8 mouse cellular contexts compared by ENCODE assay signal in the genomic region with DNA sequence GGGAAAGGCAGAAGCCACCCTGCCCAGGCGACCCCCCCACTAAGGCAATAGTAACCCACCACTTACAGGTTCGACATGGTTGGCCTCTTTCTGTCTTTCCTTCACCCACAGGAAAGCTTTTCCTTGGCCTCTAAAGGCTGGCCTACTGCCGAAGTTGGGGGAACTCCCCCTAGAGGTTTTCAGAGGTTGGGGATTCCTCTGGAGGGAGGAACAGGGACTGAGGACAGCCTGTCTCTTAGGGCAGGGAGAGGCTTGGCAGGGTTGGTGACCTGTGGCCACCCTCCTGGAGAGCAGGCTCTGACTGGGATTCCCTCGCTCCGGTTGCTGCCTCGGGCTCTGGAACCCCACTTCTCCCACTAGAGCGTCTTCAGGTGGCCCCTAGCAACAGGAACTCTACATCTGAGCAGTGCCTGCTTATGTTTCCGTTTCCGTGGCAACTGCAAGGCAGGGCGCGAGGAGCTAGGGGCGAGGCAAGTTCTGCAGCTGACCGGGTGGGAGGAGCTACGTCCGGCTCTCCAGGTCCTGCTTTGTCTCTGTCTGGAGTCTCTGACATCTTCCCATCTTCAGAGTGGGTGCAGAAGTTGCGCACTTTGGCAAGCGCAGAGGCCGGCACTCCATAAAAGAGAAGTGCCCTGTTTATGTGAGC. TPM values are rescaled to one million over a fixed set of nuclear protein-coding genes. Genes with fewer than 3 reads are reported as not detected.
DNase-seq lines count a peak whose midpoint lies in the region; ATAC-seq and TF ChIP-seq lines count a peak whose summit lies in the region.

A gene (minus strand): TSS at position 303 of the 646 bp plus-strand sequence.

- H3K9me3 ChIP-seq in embryonic facial prominence, embryonic 12.5 days, result no peaks in the 10 kb centered on the region
- H3K9me3 ChIP-seq in intestine, postnatal 0 days (ENCODE audit: control insufficient read depth), result no peaks in the 10 kb centered on the region
- H3K9me3 ChIP-seq in midbrain, embryonic 11.5 days (ENCODE audit: control insufficient read depth, low read length), result no peaks in the 10 kb centered on the region

- peak within 1 kb of the TSS; percentile 12; the same call in 1 of the 2 replicates for H3K4me3 ChIP-seq in embryonic facial prominence, embryonic 12.5 days
- no peak within 1 kb of the TSS for H3K4me3 ChIP-seq in intestine, postnatal 0 days (ENCODE audit: low read depth, low read length)
- peak within 1 kb of the TSS; percentile 8; the same call in 1 of the 2 replicates for H3K4me3 ChIP-seq in midbrain, embryonic 11.5 days (ENCODE audit: low read depth, low read length)

- intact Hi-C loops in left cerebral cortex, postnatal 14 days (cut with DNase I), result no loop called here

- no peaks in the 10 kb centered on the region for H3K27me3 ChIP-seq in embryonic facial prominence, embryonic 12.5 days
- no peaks in the 10 kb centered on the region for H3K27me3 ChIP-seq in intestine, postnatal 0 days (replicated peaks; ENCODE audit: control insufficient read depth, insufficient read depth, low read length)
- no peaks in the 10 kb centered on the region; the same call in 1 of the 2 replicates for H3K27me3 ChIP-seq in midbrain, embryonic 11.5 days (ENCODE audit: control insufficient read depth, insufficient read depth, low read length)

- peaks cover 27% of the 10 kb centered on the region for H3K4me1 ChIP-seq in embryonic facial prominence, embryonic 12.5 days
- 0 out of 2 replicates have a peak, but pooled peaks cover 2% of the 10 kb centered on the region for H3K4me1 ChIP-seq in intestine, postnatal 0 days (replicated peaks; ENCODE audit: control insufficient read depth, insufficient read depth, low read length)
- H3K4me1 ChIP-seq in midbrain, embryonic 11.5 days (ENCODE audit: control insufficient read depth, insufficient read depth, low read length), result peaks cover 10% of the 10 kb centered on the region; the same call in 1 of the 2 replicates

- peak; percentile 37; the same call in 1 of the 2 replicates for TF ChIP-seq CTCF in intestine, postnatal 0 days (IDR thresholded peaks at IDR 0.05; ENCODE audit: low read depth)

- peak; percentile 70 for DNase-seq in adrenal gland, adult 2 months
- DNase-seq in heart, adult 18-20 months, result peak; percentile 64 to 78
- DNase-seq in left cerebral cortex, postnatal 14 days (ENCODE audit: low spot score in 2 of 2), result peak; percentile 74
- peak; percentile 96 for DNase-seq in midbrain, embryonic 11.5 days (ENCODE audit: low spot score, missing footprints)
- peak; percentile 11 to 68 for DNase-seq in spleen, postnatal 10 days (ENCODE audit: low spot score in 2 of 2)
- DNase-seq in c-Kit-positive CD71-positive TER-119-positive erythroid progenitor cells, embryonic 14.5 days (ENCODE audit: low spot score), result no peak

- H3K36me3 ChIP-seq in embryonic facial prominence, embryonic 12.5 days, result no peaks in the 10 kb centered on the region
- H3K36me3 ChIP-seq in intestine, postnatal 0 days (ENCODE audit: control insufficient read depth, insufficient read depth), result no peaks in the 10 kb centered on the region
- no peaks in the 10 kb centered on the region for H3K36me3 ChIP-seq in midbrain, embryonic 11.5 days (ENCODE audit: control insufficient read depth, insufficient read depth, low read length)

- H3K27ac ChIP-seq in embryonic facial prominence, embryonic 12.5 days, result peak within 1 kb of the TSS; percentile 82
- H3K27ac ChIP-seq in intestine, postnatal 0 days (ENCODE audit: low read depth, low read length), result no peak within 1 kb of the TSS
- 0 out of 2 replicates have a peak within 1 kb of the TSS, but pooled peaks have one; percentile 12 for H3K27ac ChIP-seq in midbrain, embryonic 11.5 days (ENCODE audit: low read depth, low read length)

- peak; percentile 93 for ATAC-seq in embryonic facial prominence, embryonic 12.5 days (ENCODE audit: insufficient number of reproducible peaks, insufficient read depth, low FRiP score, low TSS enrichment)
- ATAC-seq in intestine, postnatal 0 days, result peak; percentile 79
- ATAC-seq in midbrain, embryonic 11.5 days (ENCODE audit: low FRiP score), result peak; percentile 97

- peak within 1 kb of the TSS; percentile 17; the same call in 1 of the 2 replicates for H3K9ac ChIP-seq in embryonic facial prominence, embryonic 12.5 days
- H3K9ac ChIP-seq in intestine, postnatal 0 days (ENCODE audit: low read depth, low read length), result no peak within 1 kb of the TSS
- H3K9ac ChIP-seq in midbrain, embryonic 11.5 days (ENCODE audit: low read length), result peak within 1 kb of the TSS; percentile 39

- H3K4me2 ChIP-seq in embryonic facial prominence, embryonic 12.5 days (replicated peaks), result peak within 1 kb of the TSS; percentile 45
- H3K4me2 ChIP-seq in intestine, postnatal 0 days (replicated peaks; ENCODE audit: low read depth), result peak within 1 kb of the TSS; percentile 40
- peak within 1 kb of the TSS; percentile 33 for H3K4me2 ChIP-seq in midbrain, embryonic 11.5 days

- WGBS in embryonic facial prominence, embryonic 12.5 days, result 5% methylated on average over 18 of the region's 18 CpGs
- 6% methylated on average over 18 of the region's 18 CpGs for WGBS in intestine, postnatal 0 days
- WGBS in midbrain, embryonic 11.5 days, result 2% methylated on average over 18 of the region's 18 CpGs

RNA-seq across cellular contexts. Expression of the gene that starts here (rescaled TPM):
- not detected for total RNA-seq in adrenal gland, adult 2 months (2021)
- polyA plus RNA-seq in adrenal gland, adult 2 months (2012; rRNA removed), result not detected in 2 replicates
- 0.17 and 0.51 TPM in 2 replicates for polyA plus RNA-seq in embryonic facial prominence, embryonic 12.5 days (2016; fragmentation: Nextera tagmentation; extraction: Ambion mirVana)
- under 1 TPM in 1 of 2 experiments, not detected in 1; 0.69 TPM for total RNA-seq in heart, adult 18-20 months (2021)
- 0.13 and 0.47 TPM in 2 replicates for polyA plus RNA-seq in intestine, postnatal 0 days (2015; fragmentation: Nextera tagmentation; extraction: Ambion mirVana)
- total RNA-seq in left cerebral cortex, postnatal 14 days (2021), result under 1 TPM; 0.70 to 0.86 TPM
- 0.18 TPM in 1 of 2 replicates, not detected in the other for polyA plus RNA-seq in midbrain, embryonic 11.5 days (2014; fragmentation: Nextera tagmentation; extraction: Ambion mirVana)

Comparison
In these comparisons a context has a peak if more than half of its experiments do, and no peak if none do; other contexts are left out.
1. Peak in DNase-seq in adrenal gland, adult 2 months; RNA of the gene not detected or under 1 TPM.
2. Peak in ATAC-seq, H3K4me3 ChIP-seq, H3K27ac ChIP-seq, H3K9ac ChIP-seq and H3K4me2 ChIP-seq in embryonic facial prominence, embryonic 12.5 days; RNA of the gene not detected or under 1 TPM.
3. Peak in DNase-seq in heart, adult 18-20 months; RNA of the gene not detected or under 1 TPM.
4. Peak in ATAC-seq and H3K4me2 ChIP-seq in intestine, postnatal 0 days; RNA of the gene not detected or under 1 TPM.
5. Peak in DNase-seq in left cerebral cortex, postnatal 14 days; RNA of the gene not detected or under 1 TPM.
6. Peak in DNase-seq, ATAC-seq, H3K4me3 ChIP-seq, H3K27ac ChIP-seq, H3K9ac ChIP-seq and H3K4me2 ChIP-seq in midbrain, embryonic 11.5 days; RNA of the gene not detected or under 1 TPM.